Comparison of ENCODE assay signal across 28 mouse cellular contexts in genomic region chr9:77432030-77432429, GRCm38 (mm10).
DNase-seq lines count a peak whose midpoint lies in the region; ATAC-seq and TF ChIP-seq lines count a peak whose summit lies in the region.
"Had no signal": no experiment of that assay in that cellular context is flagged by ENCODE, and none has a peak within 500 bp of the region (broad histone marks: within the 10 kb centered on the region; RNA-seq: fewer than 3 reads in every experiment).

No protein-coding gene starts in this region.

- H3K9me3 ChIP-seq in midbrain, embryonic 14.5 days (ENCODE audit: control insufficient read depth, low read length), result no peaks in the 10 kb centered on the region
- no peaks in the 10 kb centered on the region for H3K9me3 ChIP-seq in midbrain, embryonic 13.5 days
- no peaks in the 10 kb centered on the region for H3K9me3 ChIP-seq in lung, embryonic 14.5 days (ENCODE audit: low read depth, low read length)
- no peaks in the 10 kb centered on the region for H3K9me3 ChIP-seq in kidney, embryonic 14.5 days (ENCODE audit: control insufficient read depth, low read length)
- H3K9me3 ChIP-seq: embryonic facial prominence, embryonic 10.5 days; embryonic facial prominence, embryonic 13.5 days; forebrain, embryonic 13.5 days; heart, embryonic 10.5 days; heart, embryonic 13.5 days; hindbrain, embryonic 15.5 days had no signal

- intact Hi-C loops in left cerebral cortex, postnatal 4 days (cut with DNase I), result no loop called here

- H3K4me3 ChIP-seq in midbrain, embryonic 14.5 days (replicated peaks; ENCODE audit: low read depth, low read length), result no peak overlapping the region
- no peak overlapping the region for H3K4me3 ChIP-seq in midbrain, embryonic 13.5 days (replicated peaks)
- H3K4me3 ChIP-seq in lung, embryonic 14.5 days (ENCODE audit: low read depth, low read length), result no peak overlapping the region
- no peak overlapping the region for H3K4me3 ChIP-seq in kidney, embryonic 14.5 days (ENCODE audit: low read length)
- H3K4me3 ChIP-seq: embryonic facial prominence, embryonic 10.5 days; embryonic facial prominence, embryonic 13.5 days; erythroblast, embryonic 14.5 days; forebrain, embryonic 13.5 days; heart, adult 2 months; heart, embryonic 10.5 days; heart, embryonic 13.5 days; hindbrain, embryonic 15.5 days had no signal

- no peak overlapping the region for H3K27ac ChIP-seq in midbrain, embryonic 14.5 days (replicated peaks; ENCODE audit: low read depth, low read length)
- H3K27ac ChIP-seq in midbrain, embryonic 13.5 days, result no peak overlapping the region
- H3K27ac ChIP-seq in lung, embryonic 14.5 days (ENCODE audit: low read depth), result no peak overlapping the region
- H3K27ac ChIP-seq in kidney, embryonic 14.5 days (ENCODE audit: low read depth, low read length), result no peak overlapping the region
- H3K27ac ChIP-seq: embryonic facial prominence, embryonic 10.5 days; embryonic facial prominence, embryonic 13.5 days; forebrain, embryonic 13.5 days; heart, adult 2 months; heart, embryonic 10.5 days; heart, embryonic 13.5 days; hindbrain, embryonic 15.5 days had no signal

- peaks cover 14% of the 10 kb centered on the region for H3K4me1 ChIP-seq in midbrain, embryonic 14.5 days (ENCODE audit: control insufficient read depth, insufficient read depth, low read length)
- H3K4me1 ChIP-seq in midbrain, embryonic 13.5 days (replicated peaks), result peaks cover 21% of the 10 kb centered on the region
- peaks cover 15% of the 10 kb centered on the region for H3K4me1 ChIP-seq in lung, embryonic 14.5 days (ENCODE audit: insufficient read depth)
- H3K4me1 ChIP-seq in kidney, embryonic 14.5 days (ENCODE audit: control insufficient read depth, insufficient read depth, low read length), result peaks cover 27% of the 10 kb centered on the region

- peak; percentile 9 for DNase-seq in midbrain, embryonic 14.5 days
- DNase-seq in lung, embryonic 14.5 days, result peak; percentile 17
- DNase-seq in lung, postnatal 14 days, result peak; percentile 28
- peak; percentile 21 to 64 for DNase-seq in lung, postnatal 4 days
- DNase-seq in left cerebral cortex, postnatal 4 days, result no peak
- DNase-seq: adrenal gland, adult 2 months; adrenal gland, postnatal 14 days; cerebellum, adult 11 months; cerebellum, adult 2 months; cerebellum, postnatal 10 days; cerebellum, postnatal 36 days; embryo, embryonic 11 days; gastrocnemius, postnatal 10 days; gastrocnemius, postnatal 36 days; heart, adult 2 months; heart, postnatal 14 days; heart, postnatal 4 days had no signal

- no peak overlapping the region for H3K4me2 ChIP-seq in midbrain, embryonic 14.5 days (ENCODE audit: low read length)
- no peak overlapping the region for H3K4me2 ChIP-seq in midbrain, embryonic 13.5 days (replicated peaks)
- H3K4me2 ChIP-seq in lung, embryonic 14.5 days, result no peak overlapping the region
- H3K4me2 ChIP-seq in kidney, embryonic 14.5 days (replicated peaks; ENCODE audit: low read depth, low read length), result no peak overlapping the region
- H3K4me2 ChIP-seq: embryonic facial prominence, embryonic 13.5 days; forebrain, embryonic 13.5 days; heart, embryonic 13.5 days; hindbrain, embryonic 15.5 days had no signal

- H3K36me3 ChIP-seq in midbrain, embryonic 14.5 days (ENCODE audit: control insufficient read depth, insufficient read depth, low read length), result peaks cover 4% of the 10 kb centered on the region; the same call in 1 of the 2 replicates
- peaks cover 12% of the 10 kb centered on the region for H3K36me3 ChIP-seq in midbrain, embryonic 13.5 days
- 0 out of 2 replicates have a peak, but pooled peaks cover 3% of the 10 kb centered on the region for H3K36me3 ChIP-seq in lung, embryonic 14.5 days (ENCODE audit: insufficient read depth)
- peaks cover 4% of the 10 kb centered on the region; the same call in 1 of the 2 replicates for H3K36me3 ChIP-seq in kidney, embryonic 14.5 days (ENCODE audit: control insufficient read depth, insufficient read depth, low read length)
- H3K36me3 ChIP-seq: hindbrain, embryonic 15.5 days had no signal

- 86% methylated on average over 17 of the region's 17 CpGs for WGBS in midbrain, embryonic 14.5 days
- 80% methylated on average over 17 of the region's 17 CpGs for WGBS in midbrain, embryonic 13.5 days
- 64% methylated on average over 17 of the region's 17 CpGs for WGBS in lung, embryonic 14.5 days
- 70% methylated on average over 17 of the region's 17 CpGs for WGBS in kidney, embryonic 14.5 days

- no peak for TF ChIP-seq CTCF in lung, embryonic 14.5 days (IDR thresholded peaks at IDR 0.05; ENCODE audit: low read depth)

- H3K9ac ChIP-seq in midbrain, embryonic 14.5 days (replicated peaks; ENCODE audit: low read length), result no peak overlapping the region
- H3K9ac ChIP-seq in midbrain, embryonic 13.5 days (replicated peaks), result no peak overlapping the region
- H3K9ac ChIP-seq in lung, embryonic 14.5 days, result no peak overlapping the region
- H3K9ac ChIP-seq in kidney, embryonic 14.5 days (ENCODE audit: low read depth, low read length), result no peak overlapping the region
- H3K9ac ChIP-seq: embryonic facial prominence, embryonic 13.5 days; forebrain, embryonic 13.5 days; heart, embryonic 13.5 days; hindbrain, embryonic 15.5 days had no signal

- ATAC-seq in midbrain, embryonic 14.5 days (ENCODE audit: low FRiP score, low TSS enrichment), result no peak
- no peak for ATAC-seq in midbrain, embryonic 13.5 days
- no peak for ATAC-seq in lung, embryonic 14.5 days (ENCODE audit: insufficient read depth)
- ATAC-seq in inflammation-experienced regulatory T-cells, adult 6 months, result no peak
- ATAC-seq in kidney, embryonic 14.5 days (ENCODE audit: low FRiP score, low TSS enrichment), result no peak
- ATAC-seq: forebrain, embryonic 13.5 days; forebrain, embryonic 16.5 days had no signal

- no peaks in the 10 kb centered on the region for H3K27me3 ChIP-seq in midbrain, embryonic 14.5 days (ENCODE audit: control insufficient read depth, insufficient read depth, low read length)
- H3K27me3 ChIP-seq in midbrain, embryonic 13.5 days, result no peaks in the 10 kb centered on the region
- H3K27me3 ChIP-seq in lung, embryonic 14.5 days (ENCODE audit: insufficient read depth, low read length), result no peaks in the 10 kb centered on the region
- H3K27me3 ChIP-seq in kidney, embryonic 14.5 days (ENCODE audit: control insufficient read depth, insufficient read depth, low read length), result no peaks in the 10 kb centered on the region
- H3K27me3 ChIP-seq: embryonic facial prominence, embryonic 13.5 days; forebrain, embryonic 13.5 days; heart, embryonic 13.5 days; hindbrain, embryonic 15.5 days had no signal
